Mouse (Mus musculus) midbrain, embryonic 16.5 days (tissue): ENCODE measurements around the gene Rps6kl1. TPM values are rescaled to one million over a fixed set of nuclear protein-coding genes. Genes with fewer than 3 reads are reported as not detected.

ENCODE experiments used
- ATAC-seq: fragments of 200-750 bp; cut with Nextera tagmentation; 2 replicates; pipeline ENCODE4 v1.8.0; 2017; ENCODE audit warnings: moderate TSS enrichment
- H3K27ac ChIP-seq: fragments of 300-500 bp; sonication (generic); 2 replicates; pipeline ENCODE4 v1.5.1; 2014; ENCODE audit warnings: mild to moderate bottlenecking, low read length, mixed read lengths
- H3K27me3 ChIP-seq: fragments of 300-500 bp; sonication (generic); 2 replicates; pipeline ENCODE4 v1.6.1; 2014; ENCODE audit warnings: low read depth, low read length, mixed read lengths; ENCODE audit not compliant: control insufficient read depth, insufficient read depth
- H3K36me3 ChIP-seq: fragments of 300-500 bp; sonication (generic); 2 replicates; pipeline ENCODE4 v1.6.1; 2014; ENCODE audit warnings: mild to moderate bottlenecking, low read length, moderate library complexity, mixed read lengths; ENCODE audit not compliant: control insufficient read depth, insufficient read depth
- H3K4me1 ChIP-seq: fragments of 300-500 bp; sonication (generic); 2 replicates; pipeline ENCODE4 v1.6.1; 2014; ENCODE audit warnings: mild to moderate bottlenecking, low read length, mixed read lengths; ENCODE audit not compliant: control insufficient read depth, insufficient read depth
- H3K4me2 ChIP-seq: fragments of 300-500 bp; sonication (generic); 2 replicates; pipeline ENCODE4 v1.6.1; 2014; ENCODE audit warnings: mild to moderate bottlenecking, low read length, mixed read lengths
- H3K4me3 ChIP-seq: fragments of 300-500 bp; sonication (generic); 2 replicates; pipeline ENCODE4 v1.5.1; 2014; ENCODE audit warnings: low read depth, mild to moderate bottlenecking, low read length, moderate library complexity, mixed read lengths
- H3K9ac ChIP-seq: fragments of 300-500 bp; sonication (generic); 2 replicates; pipeline ENCODE4 v1.6.1; 2014; ENCODE audit warnings: low read depth, low read length, mixed read lengths
- H3K9me3 ChIP-seq: fragments of 300-500 bp; sonication (generic); replicated peaks from 2 replicates; pipeline ENCODE4 v1.6.1; 2014; ENCODE audit warnings: mild to moderate bottlenecking, low read length, mixed read lengths; ENCODE audit not compliant: control insufficient read depth, poor library complexity, severe bottlenecking
- WGBS: fragments of 180-500 bp; shearing (Covaris S2); extraction: QIAGEN DNeasy Blood & Tissue Kit; methylation state at CpG from one replicate; pipeline ENCODE4 v1.1.7; 2014; 5-methylcytosine and 5-hydroxymethylcytosine counted together
- polyA plus RNA-seq: library from polyadenylated mRNA; unstranded; fragments of >200 nt; fragmentation: Nextera tagmentation; extraction: Ambion mirVana; gene quantifications from 2 replicates; pipeline ENCODE4 v1.2.1, GENCODE M21; 2015

The Rps6kl1 gene
- polyA plus RNA-seq, 1 experiment from 2014 or later: 43.3 TPM

- H3K4me2 ChIP-seq: no peak overlapping the region
- no peak overlapping the region for H3K27ac ChIP-seq
- H3K27me3 ChIP-seq: no peaks in the 10 kb centered on the region
- no peak overlapping the region for H3K4me3 ChIP-seq
- H3K4me1 ChIP-seq: peaks cover 26% of the 10 kb centered on the region
- ATAC-seq: no peak
- H3K9me3 ChIP-seq: no peaks in the 10 kb centered on the region
- 54% methylated on average over 3 of the region's 3 CpGs for WGBS
- H3K9ac ChIP-seq: no peak overlapping the region
- no peaks in the 10 kb centered on the region for H3K36me3 ChIP-seq
Observed at GRCm38 (mm10) chr12:85108643-85109042, 42.4 kb downstream of the Rps6kl1 start.

DNA sequence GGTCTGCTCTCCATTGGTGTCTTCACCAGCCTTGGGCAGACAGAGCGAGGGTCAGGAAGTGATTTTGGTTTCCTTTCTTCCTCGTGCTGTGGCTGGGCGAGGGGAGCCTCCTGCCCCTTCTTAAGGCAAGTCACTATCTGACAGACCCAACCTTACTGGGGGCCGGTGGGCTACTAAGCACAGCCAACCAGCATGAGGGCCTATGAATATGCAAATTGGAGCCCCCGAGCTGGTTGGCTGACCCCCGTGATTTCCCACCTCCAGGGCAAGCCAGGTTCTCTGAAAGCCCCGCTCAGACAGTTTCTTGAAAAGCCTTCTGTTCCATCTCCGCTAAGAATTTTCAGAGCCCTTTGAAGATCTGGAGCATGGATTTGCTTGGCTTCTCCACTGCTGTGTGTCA is 44.8 kb downstream of the Rps6kl1 start:
- H3K9me3 ChIP-seq: no peaks in the 10 kb centered on the region
- no peak overlapping the region for H3K4me3 ChIP-seq
- H3K36me3 ChIP-seq: no peaks in the 10 kb centered on the region
- peak overlapping the region; percentile 23 for H3K4me2 ChIP-seq
- H3K27ac ChIP-seq: no peak overlapping the region
- H3K9ac ChIP-seq: no peak overlapping the region
- H3K27me3 ChIP-seq: no peaks in the 10 kb centered on the region
- ATAC-seq: no peak
- 6% methylated on average over 8 of the region's 8 CpGs for WGBS
- peaks cover 9% of the 10 kb centered on the region for H3K4me1 ChIP-seq

DNA sequence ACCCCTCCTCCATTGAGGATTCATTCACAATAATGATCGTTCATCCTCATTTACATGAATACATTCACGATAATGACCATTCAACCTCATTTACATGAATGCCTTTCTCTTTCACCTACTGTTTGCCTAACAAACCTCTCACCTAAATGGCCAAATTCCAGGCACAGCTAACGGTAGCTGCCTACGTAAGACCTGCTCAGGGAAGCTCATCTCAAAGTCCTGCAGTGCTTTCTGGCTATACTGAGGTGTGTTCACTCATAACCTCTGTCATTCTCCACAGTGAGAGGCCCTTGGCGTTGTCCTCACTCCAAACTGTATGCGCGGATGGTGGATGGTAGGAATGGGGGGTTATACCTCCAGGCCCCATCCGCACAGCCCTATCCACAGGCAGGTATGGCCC is 46.3 kb downstream of the Rps6kl1 start:
- 85% methylated on average over 8 of the region's 8 CpGs for WGBS
- Histone ChIP-seq H3K4me1 (peaks cover 6% of the 10 kb centered on the region), H3K9ac (no peak overlapping the region), H3K27ac (no peak overlapping the region), H3K36me3 (no peaks in the 10 kb centered on the region), H3K4me3 (no peak overlapping the region), H3K4me2 (no peak overlapping the region), H3K9me3 (no peaks in the 10 kb centered on the region), H3K27me3 (no peaks in the 10 kb centered on the region)
- no peak for ATAC-seq

GRCm38 (mm10) chr12:85103096-85103495 is 48.0 kb downstream of the Rps6kl1 start:
- H3K4me2 ChIP-seq: no peak overlapping the region

DNA sequence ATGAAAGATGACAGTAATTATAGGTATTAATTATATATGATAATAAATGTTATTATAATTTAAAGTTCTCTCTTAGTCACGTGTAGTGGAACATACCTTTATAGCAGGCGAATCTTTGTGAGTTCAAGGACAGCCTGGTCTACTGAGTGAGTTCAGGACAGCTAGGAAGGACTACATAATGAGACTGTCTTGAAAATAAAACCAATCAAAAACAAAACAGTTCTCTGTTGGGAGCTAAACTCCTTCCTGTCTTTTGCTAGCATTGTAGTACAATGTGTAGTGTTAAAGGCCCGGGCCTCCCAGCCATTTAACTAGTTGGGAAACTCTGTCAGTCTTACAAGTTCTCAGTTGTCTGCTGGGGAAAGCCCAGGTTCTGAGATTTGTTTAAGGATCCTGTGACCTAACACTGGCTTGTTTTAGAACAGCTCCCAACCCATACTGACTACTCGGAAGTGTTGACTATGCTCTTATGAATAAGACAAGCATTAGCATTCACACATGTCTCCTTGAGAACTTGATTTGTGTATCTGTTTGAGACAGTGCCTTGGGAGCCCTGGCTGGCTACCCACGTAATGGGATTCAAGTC is 49.5 kb downstream of the Rps6kl1 start:
- H3K4me3 ChIP-seq: no peak overlapping the region
- no peak overlapping the region for H3K9ac ChIP-seq
- 82% methylated on average over 5 of the region's 5 CpGs for whole genome bisulfite sequencing

More at GRCm38 (mm10) chr12:85103096-85103495, 48.0 kb downstream of the Rps6kl1 start:
- H3K9me3 ChIP-seq: no peaks in the 10 kb centered on the region
- 82% methylated on average over 8 of the region's 8 CpGs for WGBS
- no peaks in the 10 kb centered on the region for H3K36me3 ChIP-seq
- H3K9ac ChIP-seq: no peak overlapping the region
- no peaks in the 10 kb centered on the region for H3K27me3 ChIP-seq
- H3K27ac ChIP-seq: no peak overlapping the region
- H3K4me3 ChIP-seq: no peak overlapping the region
- H3K4me1 ChIP-seq: peaks cover 3% of the 10 kb centered on the region; the same call in 1 of the 2 replicates
- ATAC-seq: no peak

GRCm38 (mm10) chr12:85101001-85101400 is 50.1 kb downstream of the Rps6kl1 start:
- H3K36me3 ChIP-seq: no peaks in the 10 kb centered on the region
- 17% methylated on average over 14 of the region's 14 CpGs for WGBS
- H3K27ac ChIP-seq: no peak overlapping the region
- H3K4me3 ChIP-seq: no peak overlapping the region
- H3K27me3 ChIP-seq: no peaks in the 10 kb centered on the region
- H3K4me2 ChIP-seq: no peak overlapping the region
- no peaks in the 10 kb centered on the region for H3K9me3 ChIP-seq
- no peak; the same call in 1 of the 2 replicates for ATAC-seq
- H3K4me1 ChIP-seq: no peaks in the 10 kb centered on the region
- H3K9ac ChIP-seq: no peak overlapping the region

More for the DNA sequence above, 49.5 kb downstream of the Rps6kl1 start:
- no peak overlapping the region for H3K4me2 ChIP-seq
- no peaks in the 10 kb centered on the region for H3K9me3 ChIP-seq
- peaks cover 3% of the 10 kb centered on the region; the same call in 1 of the 2 replicates for H3K4me1 ChIP-seq
- no peaks in the 10 kb centered on the region for H3K36me3 ChIP-seq
- ATAC-seq: no peak
- no peaks in the 10 kb centered on the region for H3K27me3 ChIP-seq
- no peak overlapping the region for H3K27ac ChIP-seq

- H3K9me3 ChIP-seq: no peaks in the 10 kb centered on the region
- H3K4me1 ChIP-seq: no peaks in the 10 kb centered on the region
- no peak for ATAC-seq
- WGBS: 87% methylated on average over 7 of the region's 7 CpGs
- H3K9ac ChIP-seq: no peak overlapping the region
- H3K27ac ChIP-seq: no peak overlapping the region
- H3K4me2 ChIP-seq: no peak overlapping the region
- H3K36me3 ChIP-seq: no peaks in the 10 kb centered on the region
- no peaks in the 10 kb centered on the region for H3K27me3 ChIP-seq
- H3K4me3 ChIP-seq: no peak overlapping the region
Observed at GRCm38 (mm10) chr12:85095859-85096258, 55.2 kb downstream of the Rps6kl1 start.

- Histone ChIP-seq H3K36me3 (no peaks in the 10 kb centered on the region), H3K4me1 (no peaks in the 10 kb centered on the region), H3K27me3 (no peaks in the 10 kb centered on the region), H3K4me3 (no peak overlapping the region), H3K4me2 (no peak overlapping the region), H3K27ac (no peak overlapping the region), H3K9me3 (no peaks in the 10 kb centered on the region), H3K9ac (no peak overlapping the region)
- no peak for ATAC-seq
- 84% methylated on average over 11 of the region's 11 CpGs for WGBS
Observed at GRCm38 (mm10) chr12:85095146-85095545, 55.9 kb downstream of the Rps6kl1 start.

DNA sequence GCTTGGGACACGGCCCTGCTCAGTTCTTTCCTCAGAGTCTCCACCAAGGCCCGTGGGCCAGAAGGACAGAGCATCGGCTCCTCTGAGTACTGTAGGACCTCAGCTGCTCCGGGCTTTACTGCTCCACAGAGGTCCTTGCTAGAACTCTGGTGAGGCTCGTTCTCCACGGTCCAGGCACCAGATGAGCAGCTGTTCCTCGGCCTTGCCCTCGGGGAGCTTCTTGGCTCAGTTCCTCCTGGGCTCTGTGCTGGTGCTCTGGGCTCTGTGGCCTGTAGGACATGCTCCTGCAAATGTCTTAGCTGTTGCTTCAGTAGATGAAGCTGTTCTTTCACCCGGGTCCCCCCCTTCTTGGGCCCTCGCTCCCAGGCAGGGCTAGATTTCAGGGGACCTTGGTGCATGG is 56.4 kb downstream of the Rps6kl1 start:
- Histone ChIP-seq H3K27ac (no peak overlapping the region), H3K27me3 (no peaks in the 10 kb centered on the region)
- WGBS: 75% methylated on average over 10 of the region's 10 CpGs

More for the DNA sequence above, 56.4 kb downstream of the Rps6kl1 start:
- Histone ChIP-seq H3K36me3 (no peaks in the 10 kb centered on the region), H3K4me2 (no peak overlapping the region), H3K4me3 (no peak overlapping the region), H3K9ac (no peak overlapping the region), H3K4me1 (no peaks in the 10 kb centered on the region), H3K9me3 (no peaks in the 10 kb centered on the region)
- no peak for ATAC-seq
